30 mouse cellular contexts compared by ENCODE assay signal in genomic region chr11:101995938-101996337, GRCm38 (mm10). TPM values are rescaled to one million over a fixed set of nuclear protein-coding genes. Genes with fewer than 3 reads are reported as not detected.
A peak's percentile ranks its signal among the peaks of the same experiment; 100 is the strongest.
DNase-seq lines count a peak whose midpoint lies in the region; ATAC-seq lines count a peak whose summit lies in the region.
"Had no signal": no experiment of that assay in that cellular context is flagged by ENCODE, and none has a peak within 500 bp of the region (broad histone marks: within the 10 kb centered on the region; RNA-seq: fewer than 3 reads in every experiment).

No protein-coding gene starts in this region.

- no peak for ATAC-seq in liver, embryonic 12.5 days
- ATAC-seq in stomach, embryonic 16.5 days (ENCODE audit: insufficient read depth, low FRiP score), result no peak
- ATAC-seq: CD4-positive, CD25-positive, alpha-beta regulatory T cell, adult 4 months; forebrain, embryonic 14.5 days; forebrain, embryonic 16.5 days had no signal

- DNase-seq in heart, adult 11 months, result peak; percentile 84
- DNase-seq in heart, adult 8-10 months (ENCODE audit: low spot score), result no peak
- no peak for DNase-seq in liver
- peak; percentile 54 for DNase-seq in brain, adult 2 months (ENCODE audit: low read depth, low spot score)
- DNase-seq in cerebellum, adult 11-12 months, result no peak
- no peak for DNase-seq in MN1 (ENCODE audit: low spot score)
- DNase-seq: adrenal gland, adult 2 months; adrenal gland, postnatal 10 days; adrenal gland, postnatal 25 days; B cell, adult 2 months; cerebellum, adult 18-20 months; cerebellum, adult 8-10 months; cerebellum, adult 9-11 months; cerebellum, postnatal 36 days; embryo, embryonic 11 days had no signal

- H3K9me3 ChIP-seq in liver, embryonic 12.5 days (replicated peaks), result no peaks in the 10 kb centered on the region
- H3K9me3 ChIP-seq in stomach, embryonic 16.5 days (replicated peaks; ENCODE audit: control insufficient read depth, low read length), result no peaks in the 10 kb centered on the region
- H3K9me3 ChIP-seq: embryonic facial prominence, embryonic 13.5 days; embryonic facial prominence, embryonic 15.5 days; forebrain, embryonic 10.5 days; forebrain, embryonic 12.5 days; G1E had no signal

- peak overlapping the region; percentile 0; the same call in 1 of the 2 replicates for H3K27ac ChIP-seq in liver, embryonic 12.5 days
- H3K27ac ChIP-seq in stomach, embryonic 16.5 days (ENCODE audit: low read length), result 0 out of 2 replicates have a peak overlapping the region, but pooled peaks have one; percentile 16
- H3K27ac ChIP-seq: embryonic facial prominence, embryonic 13.5 days; embryonic facial prominence, embryonic 15.5 days; forebrain, embryonic 10.5 days; forebrain, embryonic 12.5 days had no signal

- H3K9ac ChIP-seq in liver, embryonic 12.5 days, result no peak overlapping the region
- H3K9ac ChIP-seq in stomach, embryonic 16.5 days (ENCODE audit: low read length), result no peak overlapping the region
- H3K9ac ChIP-seq: embryonic facial prominence, embryonic 13.5 days; embryonic facial prominence, embryonic 15.5 days; forebrain, embryonic 12.5 days had no signal

- peaks cover 31% of the 10 kb centered on the region for H3K4me1 ChIP-seq in liver, embryonic 12.5 days
- H3K4me1 ChIP-seq in stomach, embryonic 16.5 days (ENCODE audit: control insufficient read depth, insufficient read depth, low read length), result no peaks in the 10 kb centered on the region

- H3K27me3 ChIP-seq in liver, embryonic 12.5 days (replicated peaks), result no peaks in the 10 kb centered on the region
- H3K27me3 ChIP-seq in stomach, embryonic 16.5 days (ENCODE audit: control insufficient read depth, insufficient read depth, low read length), result no peaks in the 10 kb centered on the region
- H3K27me3 ChIP-seq: embryonic facial prominence, embryonic 13.5 days; embryonic facial prominence, embryonic 15.5 days had no signal

- WGBS in liver, embryonic 12.5 days (ENCODE audit: insufficient replicate concordance), result 80% methylated on average over 7 of the region's 7 CpGs
- WGBS in stomach, embryonic 16.5 days, result 77% methylated on average over 7 of the region's 7 CpGs

- H3K4me3 ChIP-seq in liver, embryonic 12.5 days, result no peak overlapping the region
- no peak overlapping the region for H3K4me3 ChIP-seq in stomach, embryonic 16.5 days (replicated peaks; ENCODE audit: low read length)
- H3K4me3 ChIP-seq: embryonic facial prominence, embryonic 13.5 days; embryonic facial prominence, embryonic 15.5 days; erythroblast, embryonic 14.5 days; forebrain, embryonic 10.5 days; forebrain, embryonic 12.5 days had no signal

- no peaks in the 10 kb centered on the region for H3K36me3 ChIP-seq in liver, embryonic 12.5 days
- H3K36me3 ChIP-seq in stomach, embryonic 16.5 days (ENCODE audit: control insufficient read depth, insufficient read depth, low read length), result no peaks in the 10 kb centered on the region
- H3K36me3 ChIP-seq: embryonic facial prominence, embryonic 13.5 days; embryonic facial prominence, embryonic 15.5 days; G1E had no signal

- no peak overlapping the region for H3K4me2 ChIP-seq in liver, embryonic 12.5 days
- H3K4me2 ChIP-seq in stomach, embryonic 16.5 days (ENCODE audit: low read depth, low read length), result no peak overlapping the region
- H3K4me2 ChIP-seq: embryonic facial prominence, embryonic 13.5 days; embryonic facial prominence, embryonic 15.5 days; forebrain, embryonic 12.5 days had no signal

RNA-seq across cellular contexts. Expression of gene Dusp3, which starts 9.1 kb away (rescaled TPM):
- total RNA-seq in heart, adult 8-10 months (2022), result 100 to 1,000 TPM; 107 to 186 (median 147) TPM
- polyA plus RNA-seq in liver, embryonic 12.5 days (2016; fragmentation: Nextera tagmentation; extraction: Ambion mirVana), result 12.9 and 13.4 TPM in 2 replicates
- 26.1 and 26.3 TPM in 2 replicates for polyA plus RNA-seq in stomach, embryonic 16.5 days (2015; fragmentation: Nextera tagmentation; extraction: Ambion mirVana)

RNA-seq across cellular contexts. Expression of gene Cfap97d1, which starts 11.9 kb away (rescaled TPM):
- not detected for total RNA-seq in heart, adult 8-10 months (2022)
- not detected in 2 replicates for polyA plus RNA-seq in liver, embryonic 12.5 days (2016; fragmentation: Nextera tagmentation; extraction: Ambion mirVana)
- not detected in 2 replicates for polyA plus RNA-seq in stomach, embryonic 16.5 days (2015; fragmentation: Nextera tagmentation; extraction: Ambion mirVana)
- total RNA-seq: adrenal gland, adult 2 months; adrenal gland, postnatal 10 days; adrenal gland, postnatal 25 days; adrenal gland, postnatal 4 days; CH12.LX; common myeloid progenitor, adult 5-6 weeks; G1E had no signal
- polyA plus RNA-seq: adrenal gland, adult 2 months; CD4-positive, CD25-positive, alpha-beta regulatory T cell, adult 4 months; embryonic facial prominence, embryonic 11.5 days; embryonic facial prominence, embryonic 13.5 days; embryonic facial prominence, embryonic 15.5 days; erythroblast, embryonic 14.5 days; forebrain, embryonic 10.5 days; forebrain, embryonic 12.5 days; forebrain, embryonic 14.5 days; forebrain, embryonic 16.5 days; G1E had no signal

RNA-seq across cellular contexts. Expression of gene Sost, which starts 29.1 kb away (rescaled TPM):
- 1 to 10 TPM in 3 of 4 experiments, under 1 TPM in 1; 0.65 to 1.9 (median 1.2) TPM for total RNA-seq in heart, adult 8-10 months (2022)
- polyA plus RNA-seq in liver, embryonic 12.5 days (2016; fragmentation: Nextera tagmentation; extraction: Ambion mirVana), result 0.10 TPM in 2 replicates
- polyA plus RNA-seq in stomach, embryonic 16.5 days (2015; fragmentation: Nextera tagmentation; extraction: Ambion mirVana), result not detected in 2 replicates
- total RNA-seq: adrenal gland, adult 2 months; adrenal gland, postnatal 25 days; CH12.LX; common myeloid progenitor, adult 5-6 weeks; G1E had no signal
- polyA plus RNA-seq: CD4-positive, CD25-positive, alpha-beta regulatory T cell, adult 4 months; embryonic facial prominence, embryonic 11.5 days; erythroblast, embryonic 14.5 days; forebrain, embryonic 10.5 days; forebrain, embryonic 14.5 days; forebrain, embryonic 16.5 days; G1E had no signal

RNA-seq across cellular contexts. Expression of gene Mpp3, which starts 32.3 kb away (rescaled TPM):
- 1 to 10 TPM in 3 of 4 experiments, under 1 TPM in 1; 0.92 to 2.6 (median 1.5) TPM for total RNA-seq in heart, adult 8-10 months (2022)
- polyA plus RNA-seq in liver, embryonic 12.5 days (2016; fragmentation: Nextera tagmentation; extraction: Ambion mirVana), result 0.66 and 0.85 TPM in 2 replicates
- 7.4 and 9.6 TPM in 2 replicates for polyA plus RNA-seq in stomach, embryonic 16.5 days (2015; fragmentation: Nextera tagmentation; extraction: Ambion mirVana)
- total RNA-seq: common myeloid progenitor, adult 5-6 weeks had no signal
- polyA plus RNA-seq: erythroblast, embryonic 14.5 days; G1E had no signal

RNA-seq across cellular contexts. Expression of gene Cd300lg, which starts 45.4 kb away (rescaled TPM):
- 10 to 100 TPM; 56.7 to 79.2 (median 64.0) TPM for total RNA-seq in heart, adult 8-10 months (2022)
- polyA plus RNA-seq in liver, embryonic 12.5 days (2016; fragmentation: Nextera tagmentation; extraction: Ambion mirVana), result 0.50 and 0.51 TPM in 2 replicates
- 2.9 and 3.5 TPM in 2 replicates for polyA plus RNA-seq in stomach, embryonic 16.5 days (2015; fragmentation: Nextera tagmentation; extraction: Ambion mirVana)
- total RNA-seq: CH12.LX, G1E had no signal
- polyA plus RNA-seq: CD4-positive, CD25-positive, alpha-beta regulatory T cell, adult 4 months; erythroblast, embryonic 14.5 days; forebrain, embryonic 14.5 days; G1E had no signal

Comparison
In these comparisons a context has a peak if more than half of its experiments do, and no peak if none do; other contexts are left out.
1. DNase-seq: peak in heart, adult 11 months (single experiment) and brain, adult 2 months (single experiment); none in heart, adult 8-10 months (single experiment), liver (single experiment), cerebellum, adult 11-12 months (single experiment) and MN1 (single experiment).